Mouse (Mus musculus): Measurements from ENCODE around the gene Raver2.

GRCm38 (mm10) chr4:101146891-101147655 is 78.3 kb downstream of the Raver2 start:
- TF ChIP-seq POLR2A (IDR thresholded peaks at IDR 0.05; ENCODE audit: insufficient read length, low read depth) (no peak), USF1 (IDR thresholded peaks at IDR 0.05; ENCODE audit: low read depth) (no peak), CEBPB (IDR thresholded peaks at IDR 0.05; ENCODE audit: insufficient read depth, poor library complexity, severe bottlenecking) (no peak), E2F4 (IDR thresholded peaks at IDR 0.05; ENCODE audit: insufficient read depth) (no peak), MYOD1 (IDR thresholded peaks at IDR 0.05; ENCODE audit: control insufficient read depth in 1 of 3, insufficient read length in 2 of 3, low read depth in 2 of 3) (no peak), MYOG (IDR thresholded peaks at IDR 0.05; ENCODE audit: control insufficient read depth in 1 of 3, insufficient read depth in 1 of 3, insufficient read length in 2 of 3, low read depth in 2 of 3) (no peak), TCF12 (IDR thresholded peaks at IDR 0.05; ENCODE audit: insufficient read depth, poor library complexity, severe bottlenecking) (no peak), POLR2AphosphoS2 (IDR thresholded peaks at IDR 0.05; ENCODE audit: insufficient read length, low read depth) (no peak), MAX (IDR thresholded peaks at IDR 0.05; ENCODE audit: low read depth) (no peak), TCF3 (IDR thresholded peaks at IDR 0.05; ENCODE audit: insufficient read length, low read depth) (no peak)
